Mouse (Mus musculus): ENCODE measurements around the gene Crtc1.

Gene Crtc1

DNA sequence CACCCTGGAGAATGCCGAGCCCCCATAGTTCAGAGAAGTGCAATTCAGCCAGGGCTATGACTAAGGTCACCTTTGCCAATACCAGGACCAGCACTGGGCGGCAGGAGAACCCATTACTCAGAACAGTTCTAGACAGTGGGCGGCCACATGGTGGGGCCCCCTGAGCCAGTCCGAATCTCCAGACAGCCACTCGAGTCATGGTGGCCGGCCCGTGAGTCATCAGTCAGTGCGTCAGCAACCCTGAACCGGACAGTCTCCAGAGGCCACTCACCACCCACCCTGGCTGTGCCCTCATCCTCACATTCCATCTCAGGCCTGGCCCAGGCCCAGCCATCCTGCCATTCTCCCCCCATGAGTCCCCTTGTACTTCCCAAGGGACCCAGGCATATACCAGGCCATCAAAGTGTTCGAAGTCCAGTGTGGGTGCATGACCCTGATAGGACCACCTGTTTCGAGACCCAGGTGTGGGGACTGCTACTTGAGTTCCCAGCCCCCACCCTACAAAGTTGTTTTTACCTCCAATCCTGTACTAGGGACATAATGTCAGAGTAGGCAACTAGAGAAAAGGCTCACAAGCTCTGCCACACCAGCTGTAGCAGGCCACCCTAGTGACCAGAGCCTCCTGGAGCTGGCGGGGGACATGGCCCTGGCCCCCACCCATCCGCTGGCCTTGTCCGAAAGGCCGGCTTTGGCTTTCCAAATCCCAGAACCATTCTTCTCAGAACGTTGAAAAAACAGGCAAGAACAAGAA, 22.6 kb upstream of the Crtc1 start:
- no peak for DNase-seq

DNA sequence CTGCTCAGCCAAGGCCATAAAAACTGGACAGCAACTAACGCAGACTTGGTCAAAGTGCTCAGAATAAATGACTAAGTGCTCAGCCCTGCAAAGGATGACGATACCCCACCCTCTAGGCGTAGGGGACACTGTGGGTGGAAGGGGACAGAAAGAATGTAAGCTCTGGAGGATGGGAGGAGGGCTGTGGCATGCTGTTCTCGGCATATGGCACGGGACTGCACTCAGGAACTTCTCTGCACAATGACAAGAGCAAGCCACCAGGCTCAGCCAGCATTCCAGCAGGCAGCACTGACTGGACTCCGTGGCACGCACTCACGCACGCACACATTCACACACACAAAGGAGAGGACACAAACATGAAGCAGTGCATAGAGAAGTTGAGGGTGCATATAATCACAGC, 21.2 kb upstream of the Crtc1 start:
- DNase-seq, result no peak

- DNase-seq, result no peak
These were observed 20.8 kb upstream of the Crtc1 start for GRCm38 (mm10) chr8:70460199-70460598.

DNA sequence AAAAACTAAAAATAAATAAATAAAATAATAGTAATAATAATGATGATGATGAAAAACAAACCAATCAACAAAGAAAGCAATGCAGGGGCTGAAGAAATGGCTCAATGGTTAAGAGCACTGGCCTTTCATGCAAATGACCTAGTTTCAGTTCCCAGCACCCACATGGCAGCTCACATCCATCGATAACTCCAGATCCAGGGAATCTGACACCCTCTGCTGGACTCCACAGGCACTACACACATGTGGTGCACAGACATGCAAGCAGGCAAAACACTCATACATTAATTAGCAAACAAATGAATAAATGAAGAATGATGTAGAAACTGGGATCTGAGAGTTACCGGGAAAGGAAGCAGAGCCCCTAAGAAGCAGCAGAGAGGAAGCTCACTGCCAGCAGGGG, 20.3 kb upstream of the Crtc1 start:
- no peak for DNase-seq

- DNase-seq, result no peak
These were observed 19.1 kb upstream of the Crtc1 start for GRCm38 (mm10) chr8:70458462-70458861.

DNA sequence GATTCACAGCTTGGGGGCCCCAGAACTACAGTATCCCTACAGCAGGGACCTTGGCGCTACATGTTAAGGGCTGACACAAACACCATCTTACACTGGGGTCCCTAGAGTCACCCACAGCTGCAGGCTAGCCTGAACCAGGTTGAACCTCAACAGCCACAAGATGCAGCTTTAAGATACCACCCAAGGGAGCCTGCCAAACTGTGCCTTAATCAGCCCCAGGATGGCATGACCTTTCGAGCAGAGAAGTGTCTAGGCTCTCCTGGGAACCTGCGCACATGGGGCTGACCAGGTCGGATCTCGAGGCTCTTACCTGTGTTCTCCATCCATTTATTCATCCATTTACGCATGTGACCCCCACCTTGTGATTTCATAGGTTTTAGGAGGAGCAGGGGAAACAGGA, 18.5 kb upstream of the Crtc1 start:
- DNase-seq, result no peak

DNA sequence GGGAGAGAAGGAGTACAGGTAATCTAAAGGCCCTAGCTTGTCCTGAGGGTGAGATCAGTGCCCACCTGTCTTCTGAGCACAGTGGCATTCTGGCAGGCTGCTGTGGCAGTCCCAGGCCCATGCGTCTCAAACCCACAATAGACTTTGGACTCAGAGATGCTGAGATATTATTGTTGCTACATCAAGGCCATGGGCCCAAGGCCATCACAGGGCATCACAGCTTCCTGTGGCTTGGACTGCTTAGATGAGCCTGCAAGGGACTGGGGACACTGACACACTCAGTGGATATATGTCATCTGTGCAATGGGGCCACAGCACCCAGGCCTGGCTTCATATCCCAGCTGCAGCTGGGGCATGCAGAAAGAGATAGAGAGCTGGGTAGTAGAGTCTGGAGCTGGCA, 17.6 kb upstream of the Crtc1 start:
- no peak for DNase-seq

GRCm38 (mm10) chr8:70453852-70454251, 14.5 kb upstream of the Crtc1 start:
- DNase-seq, result no peak

DNA sequence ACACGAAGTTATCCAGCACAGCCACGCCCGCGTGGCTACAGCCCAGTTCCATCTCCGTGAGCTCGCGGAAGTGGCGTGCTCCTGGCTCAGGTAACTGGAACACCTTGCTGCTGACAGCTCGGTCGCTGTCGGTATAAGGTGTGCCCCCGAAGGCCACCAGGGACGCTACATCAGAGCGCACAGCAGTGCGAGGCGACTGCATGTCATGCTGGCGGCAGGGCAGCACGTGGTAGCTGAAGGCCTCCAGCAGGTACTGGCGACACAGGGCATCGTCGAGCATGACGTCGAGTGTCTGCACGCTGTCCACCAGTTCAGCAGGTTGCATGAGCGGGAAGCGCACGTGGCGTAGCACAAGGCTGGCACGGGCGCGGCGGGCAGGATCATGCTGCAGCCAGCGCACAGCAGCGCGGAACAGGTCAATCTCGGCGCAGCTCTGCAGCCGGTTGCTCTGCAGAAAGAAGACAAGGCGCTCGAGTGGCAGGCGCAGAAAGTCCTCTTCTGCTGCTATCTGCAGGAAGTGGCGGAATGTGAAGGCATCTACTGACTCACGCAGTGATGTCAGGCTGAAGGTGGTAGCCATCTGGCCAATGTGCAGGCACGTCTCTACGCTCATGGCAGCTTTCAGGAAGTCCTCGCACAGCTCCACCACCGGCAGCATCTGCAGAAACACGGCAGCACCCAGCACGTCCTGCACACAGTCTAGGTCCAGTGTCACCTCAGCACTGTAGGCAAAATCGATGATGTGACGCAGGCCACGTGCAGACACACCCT, 13.0 kb upstream of the Crtc1 start:
- DNase-seq, result no peak

- DNase-seq, result no peak
These were observed 8.5 kb upstream of the Crtc1 start for GRCm38 (mm10) chr8:70447639-70448420.

GRCm38 (mm10) chr8:70445988-70446387, 6.6 kb upstream of the Crtc1 start:
- DNase-seq, result no peak

DNA sequence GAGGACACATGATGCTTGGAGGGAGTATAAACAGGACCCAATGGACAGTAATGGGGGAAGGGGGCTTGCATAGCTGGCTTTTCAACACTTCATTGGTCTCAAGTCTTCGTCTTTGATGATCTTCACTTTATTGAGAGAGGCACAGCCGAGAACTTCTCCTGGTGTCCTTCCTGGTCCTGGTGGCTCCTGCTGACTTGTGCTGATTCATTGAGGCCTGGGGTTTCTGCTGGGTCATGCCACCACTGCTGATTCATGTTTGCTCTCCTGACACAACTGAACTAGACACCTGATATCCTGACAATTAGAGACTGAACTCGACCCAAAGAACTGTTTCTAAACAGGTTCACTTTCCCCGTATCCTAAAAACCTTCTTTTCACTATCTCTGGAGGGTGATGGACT, 3.9 kb upstream of the Crtc1 start:
- no peak for DNase-seq

DNA sequence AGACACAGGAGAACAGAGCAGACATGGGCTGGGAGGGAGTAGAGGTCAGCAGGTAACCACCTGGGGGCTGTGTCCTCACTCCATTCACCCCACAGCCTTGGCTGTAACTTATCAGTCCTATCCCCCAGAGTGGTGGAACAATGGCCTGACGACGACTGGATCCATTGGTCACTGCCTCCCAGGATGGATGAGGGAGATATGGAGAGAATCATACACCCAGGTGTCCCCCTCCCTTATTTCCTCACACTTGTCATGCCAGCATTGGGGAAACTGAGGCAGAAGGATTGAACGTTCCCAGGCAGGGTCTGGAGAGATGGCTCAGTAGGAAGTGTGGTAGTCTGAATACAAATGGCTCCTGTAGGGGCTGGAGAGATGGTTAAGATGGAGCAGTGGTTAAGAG, 2.2 kb upstream of the Crtc1 start:
- no peak for DNase-seq

DNA sequence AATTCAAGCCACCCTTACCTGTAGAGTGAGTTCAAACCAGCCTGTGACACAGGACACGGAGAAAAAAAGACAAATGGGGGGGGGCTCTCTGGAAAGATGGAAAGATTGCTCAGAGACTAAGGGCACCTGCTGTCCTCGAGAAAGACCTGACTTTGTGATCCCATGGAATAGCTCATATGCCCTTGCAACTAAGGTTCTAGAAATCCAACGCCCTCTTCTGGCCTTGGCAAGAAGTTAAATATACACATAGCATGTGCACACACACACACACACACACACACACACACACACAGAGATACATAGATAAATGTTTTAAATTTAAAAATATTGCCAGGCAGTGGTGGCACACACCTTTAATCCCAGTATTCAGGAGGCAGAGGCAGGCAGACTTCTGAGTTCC, 867 bp upstream of the Crtc1 start:
- DNase-seq, result no peak

- DNase-seq, result no peak
These were observed 435 bp upstream of the Crtc1 start for GRCm38 (mm10) chr8:70439848-70440179.

DNA sequence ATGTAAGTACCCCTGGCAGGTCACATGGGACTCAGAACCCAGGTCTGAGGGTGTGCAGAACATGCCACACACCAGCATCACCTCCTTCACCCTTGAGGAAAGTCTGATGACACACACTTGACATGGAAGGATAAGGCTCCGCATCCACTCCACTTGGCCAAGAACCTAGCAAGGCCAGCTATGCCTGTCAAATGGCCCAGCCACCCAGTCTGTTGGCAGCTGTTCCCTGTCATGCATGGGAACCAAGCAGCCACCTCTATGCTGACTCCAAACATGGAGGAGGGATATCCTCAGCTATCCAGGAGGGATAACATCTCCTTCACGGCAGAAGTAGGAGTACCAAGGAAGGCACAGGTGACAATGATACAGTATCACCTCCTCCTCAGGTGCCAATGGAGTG, 956 bp downstream of the Crtc1 start:
- DNase-seq, result no peak

- DNase-seq, result no peak
These were observed 4.2 kb downstream of the Crtc1 start for GRCm38 (mm10) chr8:70435156-70435555.

DNA sequence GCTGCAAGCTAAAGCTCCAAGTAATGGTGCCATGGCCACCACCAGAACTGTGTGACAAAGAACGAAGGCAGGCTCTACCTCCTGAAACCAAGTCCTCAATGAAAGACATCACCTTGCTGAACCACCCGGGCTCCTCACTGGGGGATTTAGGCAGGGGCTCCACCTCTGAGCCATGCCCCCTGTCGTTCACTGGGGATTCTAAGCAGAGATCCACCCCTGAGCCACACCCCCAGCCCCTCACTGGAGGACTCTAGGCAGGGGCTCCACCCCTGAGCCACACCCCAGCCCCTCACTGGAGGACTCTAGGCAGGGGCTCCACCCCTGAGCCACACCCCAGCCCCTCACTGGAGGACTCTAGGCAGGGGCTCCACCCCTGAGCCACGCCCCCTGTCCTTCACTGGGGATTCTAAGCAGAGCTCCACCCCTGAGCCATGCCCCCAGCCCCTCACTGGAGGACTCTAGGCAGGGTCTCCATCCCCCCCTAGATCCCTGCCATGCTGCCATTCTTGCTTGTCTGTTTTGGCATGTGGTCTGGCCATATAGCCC, 6.3 kb downstream of the Crtc1 start:
- DNase-seq, result no peak

- no peak for DNase-seq
These were observed 8.2 kb downstream of the Crtc1 start for GRCm38 (mm10) chr8:70431213-70431612.

DNA sequence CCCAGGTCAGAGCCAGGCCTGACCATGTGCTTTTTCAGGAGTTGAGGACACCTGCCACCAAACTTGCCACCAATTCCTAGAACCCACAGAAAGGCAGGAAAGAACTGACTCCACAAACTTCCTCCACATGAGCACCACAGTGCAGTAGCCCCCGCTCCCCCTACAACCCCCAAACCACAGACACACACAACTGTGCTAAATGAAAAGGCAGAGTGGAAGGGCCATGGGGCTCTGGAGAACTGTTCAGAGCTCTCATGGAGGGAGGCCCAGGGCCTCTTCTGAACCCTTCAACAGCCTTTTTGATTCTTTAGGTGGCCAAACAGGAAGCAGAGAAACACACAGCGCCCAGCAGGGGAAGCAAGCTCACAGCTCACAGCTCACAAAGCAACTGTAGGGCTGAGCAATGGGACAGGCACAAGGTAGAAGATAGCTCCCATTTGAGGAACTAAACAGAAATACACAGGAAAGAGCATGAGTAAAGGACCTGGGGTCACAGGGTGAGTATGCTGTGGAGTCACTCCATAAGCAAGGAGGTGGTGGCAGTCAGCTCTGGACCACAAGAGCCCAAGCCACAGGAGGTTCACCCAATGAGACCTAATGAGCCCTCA, 13.0 kb downstream of the Crtc1 start:
- DNase-seq, result no peak

DNA sequence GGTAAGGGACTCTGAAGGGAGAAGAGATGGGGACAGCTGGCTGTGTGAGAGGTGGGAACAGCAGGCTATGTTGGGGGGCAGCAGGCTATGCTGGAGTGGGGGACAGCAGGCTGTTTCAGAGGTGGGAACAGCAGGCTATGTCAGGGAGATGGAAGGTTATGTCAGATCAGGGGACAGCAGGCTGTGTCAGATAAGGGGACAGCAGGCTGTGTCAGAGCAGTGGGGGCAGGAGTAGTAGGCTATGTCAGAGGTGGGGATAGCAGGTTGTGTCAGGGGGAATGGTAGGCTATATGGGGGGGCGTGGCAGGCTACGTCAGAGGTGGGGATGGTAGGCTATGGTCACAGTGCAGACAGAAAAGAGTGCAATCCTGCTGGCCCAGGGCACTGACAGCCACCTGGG, 16.7 kb downstream of the Crtc1 start:
- no peak for DNase-seq

DNA sequence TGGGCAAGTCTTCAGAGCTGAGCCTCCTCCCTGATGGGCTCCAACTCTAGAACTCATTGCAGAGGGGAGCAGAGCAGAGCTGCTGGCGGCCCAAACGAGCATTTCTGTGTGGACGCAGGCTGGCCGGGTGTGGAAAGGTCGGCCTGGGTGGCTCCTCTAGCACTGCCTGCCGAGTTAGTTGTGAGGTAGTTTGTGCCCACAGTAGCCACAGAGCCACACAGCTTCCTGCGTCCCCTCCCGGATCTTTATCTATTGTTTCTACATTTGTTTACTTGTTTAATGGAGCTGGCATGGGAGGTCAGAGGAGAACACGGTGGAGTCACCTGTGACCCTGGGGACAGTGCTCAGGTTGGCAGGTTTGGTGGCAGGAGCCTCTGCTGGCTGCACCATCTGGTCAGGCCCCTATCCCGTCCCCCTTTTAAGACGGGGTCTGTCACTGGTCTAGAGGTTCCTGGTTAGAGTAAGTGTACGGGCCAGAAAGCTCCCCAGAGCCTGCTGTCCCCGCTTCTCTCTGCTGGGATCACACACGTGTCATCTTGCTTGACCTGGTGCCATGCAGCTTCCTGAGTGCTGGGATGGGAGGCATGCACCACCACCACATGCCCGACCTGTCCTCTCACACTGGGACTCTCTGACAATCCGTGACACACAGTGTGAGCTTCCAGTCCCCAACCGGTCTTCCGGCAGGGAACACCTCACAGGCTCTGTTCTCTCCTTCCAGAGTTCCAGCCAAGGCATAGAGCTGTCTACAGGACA, 17.9 kb downstream of the Crtc1 start:
- no peak for DNase-seq
